Mouse (Mus musculus) myocyte (in vitro differentiated cells): ENCODE measurements around the gene D930048N14Rik. TPM values are rescaled to one million over a fixed set of nuclear protein-coding genes. Genes with fewer than 3 reads are reported as not detected.
A peak's percentile ranks its signal among the peaks of the same experiment; 100 is the strongest.

Experiments used
- H3K27me3 ChIP-seq: one replicate; pipeline ENCODE4 v1.6.1; 2011; ENCODE audit not compliant: control insufficient read depth, insufficient read depth, insufficient read length
- H3K36me3 ChIP-seq: one replicate; pipeline ENCODE4 v1.6.1; 2011; ENCODE audit not compliant: control insufficient read depth, insufficient read depth
- H3K4me2 ChIP-seq: one replicate; pipeline ENCODE4 v1.6.1; 2011; ENCODE audit warnings: low read depth, control low read depth
- H3K4me3 ChIP-seq: one replicate; pipeline ENCODE4 v1.5.1; 2011; ENCODE audit warnings: mild to moderate bottlenecking, control low read depth, moderate library complexity
- H3K79me2 ChIP-seq: one replicate; pipeline ENCODE4 v1.6.1; 2011; ENCODE audit not compliant: control insufficient read depth, insufficient read depth
- H3ac ChIP-seq: one replicate; pipeline ENCODE4 v1.6.1; 2011; ENCODE audit not compliant: control insufficient read depth, insufficient read length
- CEBPB ChIP-seq: IDR thresholded peaks from 2 replicates; pipeline ENCODE4 v1.6.1; 2011; ENCODE audit warnings: mild to moderate bottlenecking, moderate library complexity; ENCODE audit not compliant: poor library complexity, insufficient read depth, severe bottlenecking
- E2F4 ChIP-seq: IDR thresholded peaks from one replicate; pipeline ENCODE4 v1.6.1; 2011; ENCODE audit warnings: mild to moderate bottlenecking, control low read depth, moderate library complexity; ENCODE audit not compliant: insufficient read depth
- MAX ChIP-seq: IDR thresholded peaks from one replicate; pipeline ENCODE4 v1.6.1; 2011; ENCODE audit warnings: low read depth, mild to moderate bottlenecking, control low read depth
- MYOD1 ChIP-seq, 3 experiments: IDR thresholded peaks; one replicate each; pipeline ENCODE4 v1.6.1; 2011; ENCODE audit warnings: control low read depth in 2 of 3, low read depth in 2 of 3, mild to moderate bottlenecking in 2 of 3, moderate library complexity in 1 of 3; ENCODE audit not compliant: insufficient read length in 2 of 3, control insufficient read depth in 1 of 3
- MYOG ChIP-seq, 3 experiments: IDR thresholded peaks; one replicate each; pipeline ENCODE4 v1.6.1; 2011; ENCODE audit warnings: control low read depth in 2 of 3, low read depth in 2 of 3, mild to moderate bottlenecking in 2 of 3; ENCODE audit not compliant: insufficient read length in 2 of 3, control insufficient read depth in 1 of 3, insufficient read depth in 1 of 3
- POLR2A ChIP-seq: IDR thresholded peaks from one replicate; pipeline ENCODE4 v1.6.1; 2011; ENCODE audit warnings: low read depth, mild to moderate bottlenecking, control low read depth, moderate library complexity; ENCODE audit not compliant: insufficient read length
- POLR2AphosphoS2 ChIP-seq: IDR thresholded peaks from one replicate; pipeline ENCODE4 v1.6.1; 2011; ENCODE audit warnings: low read depth, control low read depth; ENCODE audit not compliant: insufficient read length
- REST ChIP-seq: IDR thresholded peaks from one replicate; pipeline ENCODE4 v1.6.1; 2011; ENCODE audit warnings: mild to moderate bottlenecking, control low read depth, moderate library complexity; ENCODE audit not compliant: insufficient read depth, insufficient read length
- SRF ChIP-seq: IDR thresholded peaks from one replicate; pipeline ENCODE4 v1.6.1; 2011; ENCODE audit warnings: low read depth; ENCODE audit not compliant: control insufficient read depth, insufficient read length
- TCF12 ChIP-seq: IDR thresholded peaks from one replicate; pipeline ENCODE4 v1.6.1; 2011; ENCODE audit warnings: mild to moderate bottlenecking, control low read depth; ENCODE audit not compliant: poor library complexity, insufficient read depth, severe bottlenecking
- TCF3 ChIP-seq: IDR thresholded peaks from one replicate; pipeline ENCODE4 v1.6.1; 2011; ENCODE audit warnings: low read depth, control low read depth; ENCODE audit not compliant: insufficient read length
- USF1 ChIP-seq: IDR thresholded peaks from one replicate; pipeline ENCODE4 v1.6.1; 2011; ENCODE audit warnings: low read depth, mild to moderate bottlenecking, control low read depth, moderate library complexity
- polyA plus RNA-seq: library from polyadenylated mRNA; unstranded; fragments of >200 nt; fragmentation: generic; extraction: Trizol; gene quantifications from one replicate; pipeline ENCODE4 v1.2.1, GENCODE M21; 2012; ENCODE audit warnings: missing spikeins

Gene D930048N14Rik
- polyA plus RNA-seq, 1 experiment: 0.25 TPM

DNA sequence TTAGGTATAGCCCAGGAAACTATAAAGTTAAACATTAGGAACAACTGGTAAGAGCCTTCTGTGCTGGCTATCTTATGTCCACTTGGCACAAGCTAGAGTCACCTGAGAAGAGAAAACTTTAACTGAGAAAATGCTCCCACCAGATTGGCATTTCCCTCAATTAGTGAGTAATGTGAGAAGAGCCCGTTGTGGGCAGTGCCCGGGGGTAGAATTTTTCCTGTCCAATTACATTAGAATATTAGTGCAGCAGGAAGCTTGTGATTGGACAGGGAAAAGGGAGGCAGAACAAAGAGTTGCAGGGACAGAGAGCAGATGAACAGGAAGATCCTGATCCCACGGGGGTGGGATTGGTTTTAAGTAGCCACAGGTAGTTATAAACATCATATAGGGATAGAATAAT, 52.1 kb downstream of the D930048N14Rik start:
- Histone ChIP-seq H3K79me2 (no peaks in the 10 kb centered on the region), H3ac (no peak overlapping the region), H3K27me3 (no peaks in the 10 kb centered on the region), H3K36me3 (peaks cover 54% of the 10 kb centered on the region), H3K4me3 (no peak overlapping the region), H3K4me2 (peak overlapping the region; percentile 32)
- no peak for TF ChIP-seq REST
- TF ChIP-seq TCF3: no peak
- TF ChIP-seq SRF: no peak
- TF ChIP-seq E2F4: no peak
- no peak for TF ChIP-seq USF1
- TF ChIP-seq MYOD1 (IDR thresholded peaks at IDR 0.05; ENCODE audit: control insufficient read depth in 1 of 3, insufficient read length in 2 of 3, low read depth in 2 of 3): no peak
- no peak for TF ChIP-seq CEBPB
- no peak for TF ChIP-seq MAX
- TF ChIP-seq MYOG (IDR thresholded peaks at IDR 0.05; ENCODE audit: control insufficient read depth in 1 of 3, insufficient read depth in 1 of 3, insufficient read length in 2 of 3, low read depth in 2 of 3): no peak
- TF ChIP-seq TCF12: no peak
- no peak for TF ChIP-seq POLR2A
- TF ChIP-seq POLR2AphosphoS2: no peak

DNA sequence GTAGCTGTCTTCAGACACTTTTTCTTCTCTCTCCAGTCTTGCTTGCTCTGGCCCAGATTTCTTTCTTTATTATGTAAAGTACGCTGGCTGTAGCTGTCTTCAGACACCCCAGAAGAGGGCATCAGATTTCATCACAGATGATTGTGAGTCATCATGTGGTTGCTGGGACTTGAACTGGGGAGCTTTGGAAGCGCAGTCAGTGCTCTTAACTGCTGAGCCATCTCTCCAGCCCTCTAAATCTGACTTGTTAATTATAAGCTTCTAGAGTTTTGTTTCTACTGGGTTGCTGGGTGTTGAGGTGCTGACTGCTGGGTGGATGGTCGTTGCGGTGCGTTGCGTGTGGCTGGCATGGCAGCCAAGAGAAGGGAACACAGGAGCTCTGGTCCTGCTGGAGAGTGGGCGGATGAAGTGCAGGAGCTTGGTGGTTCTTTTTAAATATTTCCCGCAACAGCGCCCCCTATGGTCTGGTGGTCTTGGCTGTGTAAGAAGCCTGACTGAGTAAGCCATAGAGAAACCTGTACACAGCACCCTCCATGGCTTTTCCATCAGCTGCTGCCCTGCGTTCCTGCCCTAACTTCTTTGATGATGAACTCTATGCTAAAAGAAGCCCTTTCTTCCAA, 52.7 kb downstream of the D930048N14Rik start:
- peaks cover 56% of the 10 kb centered on the region for H3K36me3 ChIP-seq
- TF ChIP-seq REST: no peak
- TF ChIP-seq SRF: no peak
- TF ChIP-seq TCF3: no peak
- TF ChIP-seq POLR2A: peak; percentile 12
- TF ChIP-seq CEBPB: no peak
- TF ChIP-seq TCF12: no peak
- H3K79me2 ChIP-seq: no peaks in the 10 kb centered on the region
- no peak overlapping the region for H3ac ChIP-seq
- no peaks in the 10 kb centered on the region for H3K27me3 ChIP-seq
- peak overlapping the region; percentile 32 for H3K4me2 ChIP-seq
- no peak overlapping the region for H3K4me3 ChIP-seq

DNA sequence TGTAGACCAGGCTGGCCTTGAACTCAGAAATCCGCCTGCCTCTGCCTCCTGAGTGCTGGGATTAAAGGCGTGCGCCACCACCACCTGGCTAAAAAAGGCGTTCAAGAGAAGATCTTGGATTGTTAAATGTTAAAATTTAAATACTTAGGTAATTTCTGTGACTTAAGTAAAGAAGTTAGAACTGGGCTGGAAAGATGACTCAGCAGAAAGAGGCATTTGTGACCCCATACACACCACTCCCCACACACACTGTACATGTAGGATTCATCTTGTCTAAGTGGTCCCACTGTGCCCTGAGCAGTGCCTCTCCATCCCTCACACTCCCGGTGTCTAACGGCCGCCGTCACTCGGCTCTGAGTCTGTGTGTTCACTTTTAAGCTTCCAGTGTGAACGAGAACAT, 55.7 kb downstream of the D930048N14Rik start:
- Histone ChIP-seq H3K79me2 (no peaks in the 10 kb centered on the region), H3K4me3 (no peak overlapping the region), H3ac (no peak overlapping the region), H3K27me3 (no peaks in the 10 kb centered on the region), H3K36me3 (peaks cover 38% of the 10 kb centered on the region), H3K4me2 (no peak overlapping the region)
- TF ChIP-seq MAX (no peak), TCF3 (no peak), POLR2AphosphoS2 (no peak), SRF (no peak)

DNA sequence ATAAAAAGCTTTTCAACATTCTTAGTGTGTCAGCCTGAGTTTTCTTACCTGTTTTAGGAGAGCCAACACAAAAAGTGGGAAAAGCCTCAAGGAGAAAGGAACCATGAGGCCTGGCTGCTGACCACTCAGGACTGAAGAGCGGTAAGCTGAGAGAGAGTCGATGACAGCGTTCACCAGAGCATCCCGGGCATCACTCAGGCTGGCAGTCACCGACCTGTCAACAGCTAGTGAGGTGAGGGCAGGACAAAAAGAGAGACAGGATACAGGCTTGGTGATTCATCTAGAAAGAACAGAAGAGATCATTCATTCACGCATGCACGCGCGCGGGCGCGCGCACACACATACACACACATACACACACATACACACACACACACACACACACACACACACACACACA, 56.3 kb downstream of the D930048N14Rik start:
- H3ac ChIP-seq: no peak overlapping the region
- no peak for TF ChIP-seq TCF3
- TF ChIP-seq POLR2AphosphoS2: no peak
- TF ChIP-seq REST: no peak
- TF ChIP-seq POLR2A: no peak
- no peak for TF ChIP-seq MAX
- TF ChIP-seq SRF: no peak
- TF ChIP-seq USF1: no peak
- no peak for TF ChIP-seq CEBPB
- no peak for TF ChIP-seq TCF12
- TF ChIP-seq E2F4: no peak
- no peak for TF ChIP-seq MYOG (IDR thresholded peaks at IDR 0.05; ENCODE audit: control insufficient read depth in 1 of 3, insufficient read depth in 1 of 3, insufficient read length in 2 of 3, low read depth in 2 of 3)
- H3K79me2 ChIP-seq: no peaks in the 10 kb centered on the region
- H3K4me2 ChIP-seq: no peak overlapping the region
- H3K36me3 ChIP-seq: peaks cover 37% of the 10 kb centered on the region
- H3K27me3 ChIP-seq: no peaks in the 10 kb centered on the region
- no peak overlapping the region for H3K4me3 ChIP-seq

Other genes starting within 250 kb of the D930048N14Rik start
- gene Phykpl, start 66.2 kb upstream of the D930048N14Rik start, polyA plus RNA-seq: 7.0 TPM
- gene Hnrnpab, start 44.1 kb upstream of the D930048N14Rik start, polyA plus RNA-seq: 371 TPM
- gene Nhp2, start 31.2 kb upstream of the D930048N14Rik start, polyA plus RNA-seq: 137 TPM
- gene Rmnd5b, start 15.1 kb upstream of the D930048N14Rik start, polyA plus RNA-seq: 41.0 TPM
- 16.3 TPM for gene N4bp3, start 112 bp upstream of the D930048N14Rik start, polyA plus RNA-seq
- 27.9 TPM for gene 0610009B22Rik, start 37.9 kb downstream of the D930048N14Rik start, polyA plus RNA-seq
- gene Sec24a, start 112.7 kb downstream of the D930048N14Rik start, polyA plus RNA-seq: 6.9 TPM
- gene Sar1b, start 112.7 kb downstream of the D930048N14Rik start, polyA plus RNA-seq: 61.7 TPM
- gene Jade2, start 206.7 kb downstream of the D930048N14Rik start, polyA plus RNA-seq: 2.6 TPM